Mouse (Mus musculus): Measurements from ENCODE around the gene Akna.

The Akna gene

DNA sequence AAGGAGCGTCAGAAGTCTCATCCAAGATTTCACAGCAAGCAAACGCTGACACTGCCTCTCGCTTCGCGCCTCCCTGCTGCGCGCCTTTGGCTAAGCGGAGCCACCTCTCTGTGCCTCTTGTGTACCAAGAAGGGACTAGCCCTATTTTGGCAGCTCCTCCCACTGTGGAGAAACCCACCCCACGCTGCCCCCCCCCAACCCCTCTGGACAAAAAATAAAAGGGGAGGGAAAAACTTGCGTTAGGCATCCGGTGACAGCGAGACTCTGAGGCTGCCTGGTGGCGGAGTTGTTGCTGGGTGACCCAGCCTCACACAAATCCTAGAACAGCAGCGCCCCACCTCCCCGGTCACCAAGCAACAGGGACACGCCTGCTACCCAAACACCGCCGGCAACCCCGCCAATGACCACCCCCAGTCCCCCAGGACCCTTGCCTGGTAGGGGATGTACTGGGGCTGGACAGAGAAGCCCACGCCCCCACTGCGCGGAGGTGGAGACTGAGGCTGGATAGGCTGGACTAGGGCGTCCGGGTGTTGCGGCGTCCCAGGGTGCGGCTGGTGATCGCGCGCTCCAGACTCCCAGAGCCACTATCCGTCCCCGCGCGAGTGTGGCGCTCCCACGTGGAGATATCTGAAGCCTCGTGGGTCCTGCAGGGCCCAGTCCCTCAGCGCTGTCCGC, 6.9 kb upstream of the Akna start:
- DNase-seq (ENCODE audit: low spot score): peak; percentile 62

DNA sequence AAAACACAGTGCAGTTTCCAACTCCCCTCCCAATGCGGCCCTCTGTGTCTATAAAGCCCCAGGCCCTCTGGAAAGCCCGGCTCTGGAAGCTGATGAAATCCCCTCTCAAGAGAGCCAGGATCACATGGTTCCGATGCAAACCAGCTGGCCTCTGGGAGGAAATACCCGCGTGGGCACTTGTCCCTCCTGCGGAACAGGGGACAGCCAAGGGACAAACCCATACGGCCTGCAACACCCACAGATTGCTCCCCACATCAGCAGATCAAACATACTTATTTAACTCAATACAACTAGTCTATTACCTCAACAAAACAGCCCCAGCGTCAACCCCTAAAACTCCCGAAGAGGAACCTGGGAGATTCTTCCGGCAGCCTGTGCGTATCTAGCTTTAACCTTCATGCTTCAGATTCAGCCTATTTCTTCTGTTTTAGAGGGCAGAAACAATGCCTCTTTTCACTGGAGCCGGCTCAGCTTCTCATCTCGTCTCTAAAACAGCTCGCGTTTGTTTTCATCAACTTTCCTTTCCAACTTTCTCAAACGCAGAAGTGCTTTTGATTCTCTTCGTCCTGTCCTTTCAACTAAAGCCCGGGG, 6.3 kb upstream of the Akna start:
- DNase-seq (ENCODE audit: low spot score): no peak

DNA sequence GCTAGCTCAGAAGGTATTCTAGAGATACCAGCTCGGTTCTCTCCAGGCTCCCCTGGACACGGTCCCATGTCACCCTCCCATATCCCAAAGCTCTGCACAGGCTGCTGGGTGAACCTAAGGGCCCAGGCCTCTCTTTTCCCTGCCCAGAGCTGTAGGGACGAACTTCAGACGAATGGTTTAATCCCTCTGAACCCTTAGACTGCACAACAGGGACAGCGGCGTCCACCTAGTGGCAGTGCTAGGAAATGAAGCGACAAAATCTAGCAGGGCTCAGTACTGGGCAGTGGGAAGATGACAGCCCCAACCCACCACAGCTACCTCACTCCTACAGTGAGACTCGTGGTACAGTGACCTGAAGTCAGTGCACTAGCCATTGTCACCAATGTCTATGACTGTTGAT, 5.5 kb upstream of the Akna start:
- no peak for DNase-seq (ENCODE audit: low spot score)

DNA sequence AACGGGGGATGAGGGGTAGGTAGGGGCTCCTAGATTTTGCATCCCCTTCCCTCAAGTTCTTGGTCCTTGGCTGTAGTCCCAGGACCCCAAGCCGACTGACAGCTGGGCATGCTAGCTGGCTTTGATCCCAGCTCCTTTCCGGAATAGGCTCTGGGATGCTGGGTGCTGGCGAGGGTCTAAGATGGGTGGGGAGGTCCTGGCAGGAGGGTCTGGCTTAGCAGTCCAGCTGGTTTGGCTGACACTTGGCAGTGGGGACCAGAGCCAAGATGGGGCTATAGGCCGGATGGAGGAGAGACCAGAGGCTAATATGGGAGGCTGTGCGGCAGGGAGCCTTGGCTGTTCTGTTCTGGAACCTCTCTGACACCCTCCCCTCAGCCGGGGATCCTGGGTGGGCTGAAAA, 5.1 kb upstream of the Akna start:
- no peak for DNase-seq (ENCODE audit: low spot score)

DNA sequence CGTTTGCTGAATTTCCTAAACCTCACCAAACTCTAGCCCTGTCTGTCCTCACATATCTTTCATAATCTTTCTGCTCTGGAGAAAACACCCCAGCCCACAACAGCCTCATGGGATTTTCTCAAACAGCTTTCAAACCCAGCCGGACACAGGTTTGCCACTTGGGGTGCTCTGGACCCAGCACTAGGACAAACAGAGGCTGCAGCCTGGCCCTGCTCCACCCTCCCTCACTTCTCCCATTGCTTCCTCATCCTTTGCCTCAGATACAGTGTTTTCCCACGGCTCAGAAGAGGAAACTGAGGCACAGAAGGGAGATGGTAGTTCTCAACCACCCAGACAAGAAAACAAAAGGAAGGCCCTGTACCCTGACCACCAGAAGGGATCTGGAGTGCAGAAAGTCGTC, 2.5 kb upstream of the Akna start:
- no peak for DNase-seq (ENCODE audit: low spot score)

DNA sequence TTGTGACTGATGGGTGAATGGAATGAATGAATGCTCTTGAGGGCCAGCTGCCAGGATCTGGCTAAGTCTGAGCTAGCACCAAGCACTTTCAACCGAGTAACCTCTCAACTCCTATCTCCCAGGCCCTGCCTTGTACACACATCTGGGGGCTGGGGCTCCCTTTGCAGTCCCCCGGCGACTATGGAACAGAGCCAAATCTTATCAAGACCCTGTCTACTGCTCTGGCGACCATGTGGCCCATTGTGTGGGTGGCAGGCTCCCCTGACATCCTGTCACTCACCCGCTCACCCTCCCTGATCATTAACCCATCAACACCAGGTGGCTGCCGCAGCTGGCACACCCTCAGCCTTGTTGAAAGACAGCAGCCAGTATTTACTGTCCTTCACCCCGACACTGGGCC, 1.9 kb upstream of the Akna start:
- DNase-seq (ENCODE audit: low spot score): no peak

DNA sequence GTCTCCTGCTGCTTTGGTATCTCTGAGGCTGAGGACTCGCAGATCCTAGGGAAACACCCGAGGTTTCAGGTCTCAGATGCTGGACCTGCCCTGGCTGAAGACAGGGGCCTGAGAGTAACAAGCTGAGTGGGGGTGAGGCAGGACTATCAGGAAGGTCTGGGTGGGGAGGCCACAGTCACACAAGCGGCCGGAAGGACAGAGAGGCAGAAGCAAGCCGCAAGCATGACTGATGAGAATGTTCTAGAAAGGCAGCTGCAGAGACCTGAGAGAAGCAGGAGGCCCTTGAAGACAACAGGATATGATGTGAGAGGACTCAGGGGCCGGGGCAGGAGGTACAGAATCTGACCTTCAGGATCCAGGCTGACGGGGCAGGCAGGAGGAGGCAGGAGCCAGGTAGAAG, 1.1 kb upstream of the Akna start:
- no peak for DNase-seq (ENCODE audit: low spot score)

DNA sequence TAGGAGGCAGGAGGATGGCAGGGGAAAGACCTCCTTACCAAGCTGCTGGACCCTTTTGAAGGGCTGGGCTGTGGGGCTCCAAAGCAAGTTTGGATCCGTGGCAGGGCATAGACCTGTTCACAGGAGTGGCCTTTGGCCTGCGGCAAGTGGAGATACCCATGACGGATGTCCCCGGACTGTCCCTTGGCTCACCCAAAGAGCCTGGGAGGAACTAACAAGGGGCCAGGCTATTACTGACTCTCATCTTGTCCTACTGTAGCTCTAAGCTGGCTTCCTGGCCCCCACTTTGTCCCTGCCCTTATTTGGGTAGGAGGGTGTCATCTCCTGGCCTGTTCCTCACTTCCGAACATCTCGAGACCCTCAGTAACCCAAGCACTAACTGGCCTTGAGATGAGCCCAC, 596 bp downstream of the Akna start:
- DNase-seq (ENCODE audit: low spot score): no peak

DNA sequence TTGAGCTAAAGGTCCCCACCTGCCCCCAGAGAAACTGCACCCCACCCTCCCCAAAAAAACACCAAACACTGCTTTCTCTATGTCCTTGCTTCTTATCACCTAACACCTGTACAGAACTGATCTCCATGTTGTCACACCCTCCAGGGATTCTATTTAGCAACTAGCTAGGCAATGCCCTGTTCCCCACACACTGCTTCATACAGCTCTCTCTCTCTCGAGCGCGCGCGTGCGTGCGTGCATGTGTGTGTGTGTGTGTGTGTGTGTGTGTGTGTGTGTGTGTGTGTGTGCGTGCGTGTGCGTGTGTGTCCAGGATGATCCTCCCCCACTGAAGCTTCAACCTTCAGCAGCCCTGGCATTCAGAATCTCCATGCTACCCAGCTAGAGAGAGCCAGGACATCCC, 1.1 kb downstream of the Akna start:
- no peak for DNase-seq (ENCODE audit: low spot score)

DNA sequence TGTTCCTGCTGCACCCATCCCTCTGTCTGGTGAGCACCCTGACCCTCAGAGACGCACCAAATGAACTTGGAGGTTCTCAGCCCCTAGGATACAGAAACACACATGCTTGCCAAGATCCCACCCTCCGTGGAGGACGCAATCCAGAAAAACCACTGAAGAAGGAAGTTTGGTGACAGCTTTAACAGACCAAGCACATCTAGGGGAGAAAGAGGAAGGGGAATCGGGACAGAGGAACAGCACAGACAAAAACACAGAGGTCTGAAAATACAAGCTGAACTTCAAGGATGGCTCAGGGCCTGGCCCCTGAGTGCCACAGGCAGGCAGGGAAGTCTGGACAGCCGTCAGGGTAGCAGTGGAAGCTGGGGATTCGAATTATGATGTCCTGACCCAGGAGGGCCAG, 1.5 kb downstream of the Akna start:
- no peak for DNase-seq (ENCODE audit: low spot score)

DNA sequence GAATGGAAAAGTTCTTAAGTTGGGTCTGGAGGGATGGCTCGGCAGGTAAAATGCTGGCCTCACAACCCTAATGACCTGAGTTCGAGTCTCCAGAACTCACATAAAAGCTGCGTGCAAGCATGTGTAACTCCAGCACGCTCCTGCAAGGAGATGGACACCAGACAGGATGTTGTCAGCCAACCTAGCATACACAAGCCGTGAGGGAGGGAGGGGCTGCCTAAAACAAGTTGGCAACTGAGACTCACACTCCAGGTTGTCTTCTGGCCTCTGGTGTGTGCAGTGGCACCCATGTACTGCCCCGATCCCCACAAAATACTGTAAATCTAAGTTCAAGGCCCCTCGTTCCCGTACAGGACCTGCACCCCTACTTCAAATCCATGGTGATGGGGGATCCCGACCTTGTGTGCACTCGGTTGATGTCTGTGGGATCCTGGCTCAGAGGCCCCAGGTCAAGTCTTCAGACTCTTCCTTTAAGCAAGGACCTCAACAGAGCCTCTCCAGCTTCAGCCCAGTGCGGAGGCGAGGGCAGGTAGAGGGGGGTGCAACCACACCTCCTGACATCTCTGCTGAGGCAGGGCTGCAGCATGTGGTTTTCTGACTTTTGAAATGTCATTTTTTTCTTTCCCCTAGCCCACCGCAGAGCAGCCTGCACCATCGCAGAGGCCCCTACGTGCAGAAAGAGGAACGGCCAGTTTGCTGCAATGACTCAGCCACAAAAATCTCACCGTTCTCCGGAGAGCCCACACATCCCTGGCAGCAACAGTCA, 2.4 kb downstream of the Akna start:
- no peak for DNase-seq (ENCODE audit: low spot score)

DNA sequence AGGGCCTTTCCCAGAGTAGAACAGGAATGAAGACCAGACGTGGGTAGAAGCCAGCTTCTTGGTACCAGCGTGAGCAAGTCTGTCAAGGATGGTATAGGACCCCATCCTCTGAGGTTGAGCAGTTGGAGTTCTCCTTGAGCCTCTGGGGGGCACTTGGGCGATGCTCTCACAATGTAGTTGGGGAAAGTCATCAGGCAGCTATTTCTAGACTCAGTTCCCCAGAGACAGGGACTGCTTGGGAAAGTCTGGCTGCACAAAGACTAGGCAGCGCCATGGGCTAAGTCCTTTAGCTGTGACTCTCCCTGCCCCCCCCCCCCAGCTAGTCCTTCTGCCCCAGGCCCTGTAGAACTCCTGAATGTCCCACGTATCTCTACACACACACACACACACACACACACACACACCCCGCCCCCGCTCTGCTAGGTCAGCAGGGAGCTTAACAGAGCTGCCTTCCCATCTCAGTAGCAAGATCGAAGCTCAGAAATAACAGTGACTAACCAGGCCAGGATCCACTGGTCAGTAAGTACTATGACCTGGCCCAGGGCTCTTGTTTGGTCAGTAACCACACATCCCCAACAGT, 3.4 kb downstream of the Akna start:
- DNase-seq (ENCODE audit: low spot score): no peak

DNA sequence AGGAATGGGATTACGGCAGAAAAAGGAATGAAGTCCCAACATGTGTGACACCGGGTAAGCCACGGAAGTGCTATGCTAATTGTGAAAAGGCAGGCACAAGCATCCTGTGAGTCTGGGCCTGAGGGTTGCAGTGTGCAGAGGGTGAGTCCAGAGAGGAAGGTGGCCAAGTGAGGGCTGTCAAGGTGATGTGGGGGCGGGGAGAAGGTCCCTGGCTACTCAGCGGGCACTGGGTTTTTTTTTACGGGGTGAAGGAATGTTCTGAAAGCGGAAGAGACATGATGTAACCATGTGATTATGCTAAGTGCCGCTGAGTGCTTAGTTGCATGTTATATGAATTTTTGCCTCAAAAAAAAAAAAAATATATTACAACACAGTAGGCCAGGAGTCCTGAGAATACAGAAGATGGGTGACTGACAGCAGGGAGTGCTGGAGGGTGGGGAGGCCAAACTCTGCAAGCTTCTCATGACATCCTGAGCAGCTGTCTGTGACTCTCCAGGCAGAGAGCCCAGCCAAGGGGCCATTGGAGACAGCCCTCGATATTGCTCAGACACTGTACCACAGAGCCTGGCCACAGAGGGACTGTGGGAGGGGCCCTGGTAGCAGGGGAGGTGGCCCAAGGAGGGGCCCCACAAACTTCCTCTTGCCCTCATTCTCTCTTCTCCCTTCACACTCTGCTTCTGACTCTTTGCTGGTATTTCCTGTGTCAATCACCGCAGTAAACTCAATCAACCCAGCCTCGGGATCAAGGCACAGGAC, 4.1 kb downstream of the Akna start:
- no peak for DNase-seq (ENCODE audit: low spot score)

DNA sequence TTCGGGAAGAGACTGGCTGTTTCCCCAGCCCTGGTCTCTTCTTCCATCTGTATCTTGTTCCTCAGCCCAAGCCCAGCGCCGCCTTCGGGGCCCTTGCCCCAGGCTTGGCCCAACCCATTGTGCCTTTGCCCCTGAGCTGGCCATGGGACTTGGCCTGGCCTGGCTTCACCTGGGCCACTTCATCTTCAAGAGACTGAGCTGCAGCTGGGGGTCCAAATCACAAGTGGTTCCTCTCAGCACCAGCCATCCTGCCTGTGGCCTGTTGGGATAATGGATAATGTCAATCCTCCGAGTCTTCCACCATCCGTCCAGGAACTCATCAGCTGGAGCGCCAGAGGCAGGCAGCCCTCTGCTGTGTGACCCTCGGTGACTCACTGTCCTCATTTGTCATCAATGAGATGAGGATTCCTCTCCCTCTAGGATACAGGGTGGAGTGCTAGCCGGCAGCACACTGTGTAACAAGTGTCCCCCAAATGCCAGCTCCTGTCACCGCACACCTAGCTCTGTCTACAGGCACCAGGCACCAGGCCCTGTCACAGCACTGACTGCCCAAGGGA, 5.1 kb downstream of the Akna start:
- no peak for DNase-seq (ENCODE audit: low spot score)

DNA sequence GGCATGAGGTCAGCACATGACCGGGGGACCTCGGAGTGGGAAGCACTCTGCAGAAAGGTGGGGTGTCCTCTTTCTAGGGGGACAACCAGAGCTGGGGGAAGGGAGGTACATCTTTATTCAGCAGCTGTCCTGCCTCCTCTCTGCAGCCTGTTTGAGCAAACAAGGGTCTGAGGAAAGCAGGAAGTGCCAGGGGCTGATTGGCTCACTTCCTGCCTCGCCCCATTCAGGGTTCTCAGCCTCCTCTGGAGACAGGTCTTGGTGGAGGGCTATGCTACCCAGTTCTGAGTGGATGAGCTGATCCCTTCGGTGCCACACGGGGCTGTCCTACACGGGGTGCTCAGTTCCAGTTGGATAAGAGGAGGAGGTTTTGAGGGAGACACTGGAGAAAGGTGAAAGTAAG, 11.8 kb downstream of the Akna start:
- no peak for DNase-seq (ENCODE audit: low spot score)

DNA sequence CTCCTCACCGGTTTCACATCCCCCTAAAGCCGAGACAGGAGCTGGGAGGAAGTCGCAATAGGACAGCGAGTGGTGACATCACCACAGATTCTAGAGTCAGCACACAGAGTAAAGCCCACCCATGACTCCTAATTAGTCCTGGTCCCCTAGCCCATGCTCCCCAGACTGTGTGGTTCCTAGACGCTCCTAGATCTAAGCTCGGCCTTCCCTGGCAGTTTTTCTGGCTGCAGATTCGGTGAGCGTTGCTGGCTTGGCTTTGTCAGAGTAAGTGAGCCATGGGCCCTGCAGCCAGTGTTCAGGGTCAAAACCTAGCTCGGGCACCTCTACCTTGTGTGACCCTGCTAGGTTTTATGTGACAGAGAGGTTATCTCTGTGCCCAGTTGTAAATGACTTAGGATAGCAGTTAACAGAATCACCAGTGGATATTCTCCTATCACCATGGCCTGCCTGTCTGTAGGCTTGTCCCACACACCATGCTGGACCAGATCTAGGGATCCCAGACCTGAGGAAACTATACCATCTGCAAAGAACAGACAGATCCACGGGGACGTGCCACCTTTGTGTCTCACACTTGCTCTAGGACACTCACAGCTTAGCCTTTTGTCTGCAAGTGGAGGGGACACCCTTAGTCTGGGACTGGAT, 13.1 kb downstream of the Akna start:
- DNase-seq (ENCODE audit: low spot score): no peak

DNA sequence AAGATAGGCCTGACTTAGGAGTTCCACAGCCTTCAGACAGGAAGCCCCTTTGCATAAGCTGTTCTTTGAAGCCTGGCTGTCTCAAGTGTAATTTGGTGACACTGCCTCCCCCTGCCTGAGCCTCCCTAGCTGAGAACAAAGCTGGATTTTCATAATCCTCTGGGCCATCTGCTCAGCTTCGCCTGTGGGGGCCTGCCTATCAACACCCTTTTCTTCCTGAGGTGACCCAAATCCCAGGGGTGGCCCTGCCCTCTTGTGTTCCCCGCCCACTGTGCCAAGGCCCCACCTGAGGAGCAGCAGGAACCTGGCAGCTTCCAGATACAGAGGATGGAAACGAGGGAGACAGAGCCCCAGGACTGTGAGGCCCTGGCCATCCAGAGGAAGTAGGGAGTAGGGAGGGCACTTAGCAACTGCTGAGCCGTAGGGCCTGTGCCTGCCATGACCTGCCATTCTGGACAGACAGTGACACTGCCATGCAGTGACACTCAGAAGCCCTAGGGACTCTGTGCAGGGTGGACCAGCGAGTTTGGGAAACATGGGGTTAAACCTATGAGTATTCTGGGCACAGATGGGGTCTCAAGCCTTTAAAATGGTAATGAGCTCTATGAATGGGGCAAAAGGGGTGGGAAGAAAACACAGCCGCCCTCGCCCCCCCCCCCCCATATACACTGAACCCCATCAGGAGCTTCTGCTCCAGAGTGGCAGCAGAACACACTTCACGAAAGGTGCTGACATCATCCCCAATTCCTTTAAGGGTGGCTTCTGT, 13.8 kb downstream of the Akna start:
- no peak for DNase-seq (ENCODE audit: low spot score)

DNA sequence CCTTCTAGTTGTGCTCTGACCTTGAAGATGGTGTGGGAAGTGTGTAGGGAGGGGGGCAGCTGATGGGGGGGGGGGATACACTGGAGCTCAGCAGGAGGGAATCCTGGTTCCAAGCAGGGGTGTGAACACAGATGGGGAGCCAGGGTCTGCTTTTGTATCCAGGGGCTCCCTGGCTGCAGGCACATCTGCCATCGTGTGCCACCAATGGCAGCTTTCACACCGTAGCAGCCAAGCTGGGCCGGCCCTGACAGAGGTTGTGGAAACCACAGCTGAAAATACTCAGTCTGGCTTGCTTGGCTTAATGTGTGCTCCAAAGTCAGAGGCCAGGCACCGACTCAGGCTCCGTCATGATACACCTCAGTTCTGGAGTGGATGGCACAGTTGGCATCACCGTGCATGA, 15.1 kb downstream of the Akna start:
- DNase-seq (ENCODE audit: low spot score): no peak

DNA sequence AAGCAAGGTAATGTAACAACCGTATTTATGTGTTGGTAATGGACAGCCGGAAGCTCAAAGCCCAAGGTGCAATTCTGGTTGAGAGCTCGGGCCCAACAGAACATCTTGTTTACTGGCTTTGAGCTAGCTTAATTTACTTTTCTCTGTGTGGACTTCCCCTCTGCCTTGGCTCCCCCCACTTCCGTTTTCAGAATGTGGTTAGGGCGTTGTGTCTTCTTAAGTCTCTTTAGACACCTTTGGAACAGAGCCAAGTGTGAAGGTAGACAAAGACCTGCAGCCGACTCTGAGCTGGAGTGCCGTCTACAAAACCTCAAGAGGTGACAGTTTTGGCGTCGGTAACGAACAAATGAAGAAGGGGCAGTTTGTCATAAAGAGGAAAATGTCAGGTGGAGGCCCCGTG, 17.4 kb downstream of the Akna start:
- DNase-seq (ENCODE audit: low spot score): no peak

DNA sequence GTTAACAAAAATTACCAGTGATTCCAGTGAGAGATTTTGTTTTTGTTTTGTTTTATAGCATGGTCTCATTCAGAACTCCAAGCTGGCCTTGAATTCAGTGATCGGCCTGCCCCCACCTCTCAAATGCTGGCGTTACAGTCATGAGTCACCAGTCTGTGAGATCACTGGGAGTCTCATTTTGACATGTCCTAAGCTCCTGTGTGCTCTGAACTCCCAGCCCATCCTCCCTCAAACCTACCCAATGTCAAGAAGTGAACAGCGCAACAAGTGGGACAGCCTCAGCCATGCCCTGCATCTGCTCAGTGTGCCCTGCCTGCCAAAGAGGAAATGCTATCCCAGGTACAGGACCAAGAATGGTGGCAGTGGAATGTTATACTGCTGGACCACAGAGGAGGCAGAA, 17.9 kb downstream of the Akna start:
- DNase-seq (ENCODE audit: low spot score): no peak

DNA sequence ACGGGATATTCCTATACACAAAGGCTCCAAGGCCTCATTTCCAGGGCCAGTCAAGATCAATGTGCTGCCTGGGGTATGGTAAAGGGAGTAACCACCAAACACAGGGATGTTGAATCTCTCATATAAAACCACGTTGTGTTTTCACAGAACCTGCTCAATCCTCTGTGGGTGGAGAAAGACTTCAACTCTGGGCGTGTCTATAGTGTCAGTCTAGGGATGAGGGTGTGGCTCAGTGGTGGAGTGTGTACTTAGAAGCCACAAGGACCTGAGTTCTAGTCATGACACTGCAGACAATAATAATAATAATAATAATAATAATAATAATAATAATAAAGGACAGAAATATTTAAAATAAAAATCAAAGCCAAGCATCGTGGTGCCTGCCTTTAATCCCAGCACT, 18.9 kb downstream of the Akna start:
- no peak for DNase-seq (ENCODE audit: low spot score)

Measured in testis, postnatal 14 days (tissue).